Mouse (Mus musculus): Measurements from ENCODE around the gene Ugt1a6b. TPM values are rescaled to one million over a fixed set of nuclear protein-coding genes. Genes with fewer than 3 reads are reported as not detected.
"Not testable (repeated sequence)": the region's sequence is repeated elsewhere in the genome, so short reads cannot be mapped to it uniquely, and the experiment has no call there.

Gene Ugt1a6b
- polyA plus RNA-seq, 1 experiment from 2014 or later = not detected

GRCm38 (mm10) chr1:88105656-88106055 is 2.6 kb downstream of the Ugt1a6b start:
- H3K4me3 ChIP-seq (ENCODE audit: low read depth, low read length) = no peak overlapping the region
- no peaks in the 10 kb centered on the region for H3K9me3 ChIP-seq (ENCODE audit: control insufficient read depth, low read length)
- WGBS = 60% methylated on average over 2 of the region's 2 CpGs
- DNase-seq (ENCODE audit: low spot score) = no peak
- H3K9ac ChIP-seq (ENCODE audit: low read length) = no peak overlapping the region
- H3K27me3 ChIP-seq (replicated peaks; ENCODE audit: control insufficient read depth, insufficient read depth, low read length) = no peaks in the 10 kb centered on the region
- H3K4me1 ChIP-seq (replicated peaks; ENCODE audit: control insufficient read depth, insufficient read depth, low read length) = no peaks in the 10 kb centered on the region
- H3K4me2 ChIP-seq (ENCODE audit: low read length) = no peak overlapping the region
- ATAC-seq (replicated peaks; ENCODE audit: low FRiP score, low TSS enrichment, low read depth) = no peak
- no peaks in the 10 kb centered on the region for H3K36me3 ChIP-seq (ENCODE audit: control insufficient read depth, insufficient read depth, low read length)
- H3K27ac ChIP-seq (ENCODE audit: low read depth) = no peak overlapping the region

DNA sequence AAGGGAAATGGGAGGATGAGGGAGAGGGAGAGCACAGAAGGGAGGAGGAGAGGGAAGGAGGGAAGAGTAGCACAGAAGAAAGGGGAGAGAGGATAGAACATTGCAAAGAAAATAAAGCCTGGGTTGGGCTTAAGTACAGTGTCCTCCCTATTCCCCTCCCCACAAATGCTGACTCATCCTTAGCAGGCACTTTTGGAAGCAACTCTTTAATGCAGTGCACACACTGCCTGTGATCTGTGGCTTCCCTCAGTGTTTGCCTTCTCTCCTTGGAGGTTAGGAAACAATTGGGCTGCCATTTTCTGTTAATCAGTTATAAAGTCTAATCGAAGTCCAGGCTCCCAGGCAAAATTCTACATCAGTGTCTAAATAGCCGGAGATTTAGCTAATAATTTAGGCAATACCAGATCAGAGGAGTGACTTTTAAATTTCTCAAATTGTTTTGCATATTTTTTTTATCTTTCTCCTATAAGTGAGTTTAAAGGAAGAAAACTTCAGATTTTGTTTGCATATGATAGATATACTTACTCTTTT is 6.0 kb downstream of the Ugt1a6b start:
- WGBS = 63% methylated on average over 2 of the region's 2 CpGs
- ATAC-seq (replicated peaks; ENCODE audit: low FRiP score, low TSS enrichment, low read depth) = peak; percentile 76

GRCm38 (mm10) chr1:88109604-88110003 is 6.6 kb downstream of the Ugt1a6b start:
- H3K4me3 ChIP-seq (ENCODE audit: low read depth, low read length); H3K4me1 ChIP-seq (replicated peaks; ENCODE audit: control insufficient read depth, insufficient read depth, low read length); H3K27me3 ChIP-seq (replicated peaks; ENCODE audit: control insufficient read depth, insufficient read depth, low read length); H3K4me2 ChIP-seq (ENCODE audit: low read length); H3K9me3 ChIP-seq (ENCODE audit: control insufficient read depth, low read length); H3K9ac ChIP-seq (ENCODE audit: low read length); H3K36me3 ChIP-seq (ENCODE audit: control insufficient read depth, insufficient read depth, low read length); ATAC-seq (replicated peaks; ENCODE audit: low FRiP score, low TSS enrichment, low read depth); DNase-seq (ENCODE audit: low spot score); H3K27ac ChIP-seq (ENCODE audit: low read depth): not testable (repeated sequence)
- 50% methylated on average over 2 of the region's 2 CpGs for WGBS

More for the DNA sequence above, 6.0 kb downstream of the Ugt1a6b start:
- not testable (repeated sequence) for H3K36me3 ChIP-seq (ENCODE audit: control insufficient read depth, insufficient read depth, low read length); H3K4me3 ChIP-seq (ENCODE audit: low read depth, low read length); H3K27me3 ChIP-seq (replicated peaks; ENCODE audit: control insufficient read depth, insufficient read depth, low read length); H3K9me3 ChIP-seq (ENCODE audit: control insufficient read depth, low read length); H3K4me1 ChIP-seq (replicated peaks; ENCODE audit: control insufficient read depth, insufficient read depth, low read length); H3K27ac ChIP-seq (ENCODE audit: low read depth); DNase-seq (ENCODE audit: low spot score); H3K9ac ChIP-seq (ENCODE audit: low read length); H3K4me2 ChIP-seq (ENCODE audit: low read length)

- not testable (repeated sequence) for H3K4me2 ChIP-seq (ENCODE audit: low read length); H3K9ac ChIP-seq (ENCODE audit: low read length); DNase-seq (ENCODE audit: low spot score); H3K4me1 ChIP-seq (replicated peaks; ENCODE audit: control insufficient read depth, insufficient read depth, low read length); H3K4me3 ChIP-seq (ENCODE audit: low read depth, low read length); H3K27ac ChIP-seq (ENCODE audit: low read depth); H3K9me3 ChIP-seq (ENCODE audit: control insufficient read depth, low read length); ATAC-seq (replicated peaks; ENCODE audit: low FRiP score, low TSS enrichment, low read depth); H3K27me3 ChIP-seq (replicated peaks; ENCODE audit: control insufficient read depth, insufficient read depth, low read length); H3K36me3 ChIP-seq (ENCODE audit: control insufficient read depth, insufficient read depth, low read length)
- WGBS = 92% methylated on average over 6 of the region's 6 CpGs
These were observed 9.7 kb downstream of the Ugt1a6b start for GRCm38 (mm10) chr1:88112769-88113168.

DNA sequence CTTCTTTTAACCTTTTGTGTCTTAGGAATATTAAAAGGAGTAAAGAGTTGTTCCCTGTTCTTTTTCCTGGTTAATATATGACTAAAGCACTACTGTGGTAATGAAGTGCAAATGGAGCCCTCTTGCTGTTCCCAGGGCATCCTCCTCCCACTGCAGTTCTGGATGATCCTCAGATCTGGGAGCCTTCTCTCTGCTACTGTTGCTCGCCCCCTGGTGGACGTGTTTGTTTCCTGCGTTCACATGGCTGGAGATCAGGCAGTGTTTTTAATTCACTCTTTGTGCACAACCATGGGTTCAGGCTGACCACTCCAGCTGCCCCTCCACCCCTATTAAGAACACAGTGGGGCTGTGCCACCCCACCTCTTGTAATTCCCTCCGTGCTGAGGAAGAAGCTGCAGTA is 17.5 kb downstream of the Ugt1a6b start:
- not testable (repeated sequence) for H3K4me2 ChIP-seq (ENCODE audit: low read length); H3K9me3 ChIP-seq (ENCODE audit: control insufficient read depth, low read length); DNase-seq (ENCODE audit: low spot score); H3K27me3 ChIP-seq (replicated peaks; ENCODE audit: control insufficient read depth, insufficient read depth, low read length); H3K9ac ChIP-seq (ENCODE audit: low read length); ATAC-seq (replicated peaks; ENCODE audit: low FRiP score, low TSS enrichment, low read depth); H3K27ac ChIP-seq (ENCODE audit: low read depth); H3K36me3 ChIP-seq (ENCODE audit: control insufficient read depth, insufficient read depth, low read length); H3K4me1 ChIP-seq (replicated peaks; ENCODE audit: control insufficient read depth, insufficient read depth, low read length); H3K4me3 ChIP-seq (ENCODE audit: low read depth, low read length)
- WGBS = 16% methylated on average over 4 of the region's 4 CpGs

GRCm38 (mm10) chr1:88121521-88121920 is 18.5 kb downstream of the Ugt1a6b start:
- ATAC-seq (replicated peaks; ENCODE audit: low FRiP score, low TSS enrichment, low read depth) = 0 out of 2 replicates have a peak, but pooled peaks have one; percentile 19
- no CpG with 5 or more reads among the region's 1 CpGs for WGBS

GRCm38 (mm10) chr1:88125827-88126360 is 22.8 kb downstream of the Ugt1a6b start:
- H3K4me1 ChIP-seq (replicated peaks; ENCODE audit: control insufficient read depth, insufficient read depth, low read length); H3K36me3 ChIP-seq (ENCODE audit: control insufficient read depth, insufficient read depth, low read length); H3K4me3 ChIP-seq (ENCODE audit: low read depth, low read length); H3K27ac ChIP-seq (ENCODE audit: low read depth); H3K9me3 ChIP-seq (ENCODE audit: control insufficient read depth, low read length); DNase-seq (ENCODE audit: low spot score); H3K9ac ChIP-seq (ENCODE audit: low read length); ATAC-seq (replicated peaks; ENCODE audit: low FRiP score, low TSS enrichment, low read depth); H3K27me3 ChIP-seq (replicated peaks; ENCODE audit: control insufficient read depth, insufficient read depth, low read length); H3K4me2 ChIP-seq (ENCODE audit: low read length): not testable (repeated sequence)
- WGBS = 71% methylated on average over 2 of the region's 4 CpGs

More at GRCm38 (mm10) chr1:88121521-88121920, 18.5 kb downstream of the Ugt1a6b start:
- not testable (repeated sequence) for H3K4me2 ChIP-seq (ENCODE audit: low read length); H3K4me3 ChIP-seq (ENCODE audit: low read depth, low read length); H3K36me3 ChIP-seq (ENCODE audit: control insufficient read depth, insufficient read depth, low read length); H3K27me3 ChIP-seq (replicated peaks; ENCODE audit: control insufficient read depth, insufficient read depth, low read length); H3K27ac ChIP-seq (ENCODE audit: low read depth); H3K4me1 ChIP-seq (replicated peaks; ENCODE audit: control insufficient read depth, insufficient read depth, low read length); H3K9me3 ChIP-seq (ENCODE audit: control insufficient read depth, low read length); DNase-seq (ENCODE audit: low spot score); H3K9ac ChIP-seq (ENCODE audit: low read length)

DNA sequence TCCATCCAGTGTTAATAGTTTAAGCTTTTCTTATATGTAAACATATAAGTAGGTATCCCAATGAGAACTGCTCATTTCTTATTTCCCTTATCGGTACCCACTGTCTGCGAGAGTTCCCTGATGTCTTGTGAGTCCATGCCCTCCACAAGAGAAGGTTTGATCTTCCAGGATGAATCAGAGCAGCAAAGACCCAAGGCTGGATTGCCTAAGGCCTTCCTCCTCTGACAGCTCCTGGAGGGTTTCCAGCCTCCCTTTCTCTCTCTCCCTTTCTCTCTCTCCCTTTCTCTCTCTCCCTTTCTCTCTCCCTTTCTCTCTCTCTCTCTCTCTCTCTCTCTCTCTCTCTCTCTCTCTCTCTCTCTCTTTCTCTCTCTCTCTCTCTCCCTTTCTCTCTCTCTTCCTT is 26.0 kb downstream of the Ugt1a6b start:
- not testable (repeated sequence) for DNase-seq (ENCODE audit: low spot score); H3K36me3 ChIP-seq (ENCODE audit: control insufficient read depth, insufficient read depth, low read length); H3K9ac ChIP-seq (ENCODE audit: low read length); H3K4me2 ChIP-seq (ENCODE audit: low read length); ATAC-seq (replicated peaks; ENCODE audit: low FRiP score, low TSS enrichment, low read depth); H3K4me3 ChIP-seq (ENCODE audit: low read depth, low read length); H3K4me1 ChIP-seq (replicated peaks; ENCODE audit: control insufficient read depth, insufficient read depth, low read length); H3K27ac ChIP-seq (ENCODE audit: low read depth); H3K27me3 ChIP-seq (replicated peaks; ENCODE audit: control insufficient read depth, insufficient read depth, low read length); H3K9me3 ChIP-seq (ENCODE audit: control insufficient read depth, low read length)
- 76% methylated on average over 2 of the region's 2 CpGs for WGBS

GRCm38 (mm10) chr1:88130223-88130622 is 27.2 kb downstream of the Ugt1a6b start:
- not testable (repeated sequence) for DNase-seq (ENCODE audit: low spot score); H3K27ac ChIP-seq (ENCODE audit: low read depth); H3K4me1 ChIP-seq (replicated peaks; ENCODE audit: control insufficient read depth, insufficient read depth, low read length); H3K4me2 ChIP-seq (ENCODE audit: low read length); H3K27me3 ChIP-seq (replicated peaks; ENCODE audit: control insufficient read depth, insufficient read depth, low read length); H3K9me3 ChIP-seq (ENCODE audit: control insufficient read depth, low read length); H3K36me3 ChIP-seq (ENCODE audit: control insufficient read depth, insufficient read depth, low read length); H3K4me3 ChIP-seq (ENCODE audit: low read depth, low read length); H3K9ac ChIP-seq (ENCODE audit: low read length); ATAC-seq (replicated peaks; ENCODE audit: low FRiP score, low TSS enrichment, low read depth)
- WGBS = 64% methylated on average over 1 of the region's 1 CpGs

Measured in intestine, embryonic 14.5 days (tissue).